Mouse (Mus musculus): ENCODE measurements around the gene Mob3b.

DNA sequence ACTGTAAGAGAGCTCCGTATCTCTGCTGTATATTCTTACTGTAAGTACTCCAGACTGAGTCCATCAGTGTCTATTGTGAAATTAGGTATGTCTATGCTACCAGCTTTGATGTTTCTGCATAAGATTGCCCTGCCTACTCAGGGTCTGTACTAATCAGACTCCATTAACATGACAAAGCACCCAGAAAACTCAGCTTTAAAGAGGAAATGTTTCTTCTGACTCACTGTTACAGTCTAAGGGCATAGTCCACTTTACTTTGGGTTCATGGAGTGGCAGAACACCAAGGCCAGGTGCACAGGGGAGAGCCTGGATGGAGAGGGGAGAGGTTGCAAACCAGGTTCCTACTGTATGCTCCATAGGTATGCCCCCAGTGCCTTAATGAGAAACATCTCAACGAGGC lies 46.4 kb upstream of the Mob3b start:
- TF ChIP-seq CTCF (conservative IDR thresholded peaks at IDR 0.05; ENCODE audit: low read length) (no peak), POU5F1 (IDR thresholded peaks at IDR 0.05; ENCODE audit: borderline replicate concordance, low read length) (peak; percentile 78; the same call in 1 of the 2 replicates), NANOG (IDR thresholded peaks at IDR 0.05; ENCODE audit: borderline replicate concordance, low read length) (peak; percentile 54; the same call in 1 of the 2 replicates)
